Mouse (Mus musculus) embryonic facial prominence, embryonic 15.5 days (tissue): ENCODE results near the gene Cdc42bpb. TPM values are rescaled to one million over a fixed set of nuclear protein-coding genes. Genes with fewer than 3 reads are reported as not detected.

ENCODE experiments used
- ATAC-seq: fragments of 200-750 bp; cut with Nextera tagmentation; 2 replicates; pipeline ENCODE4 v1.8.0; 2017; ENCODE audit warnings: low read depth, moderate TSS enrichment; ENCODE audit not compliant: insufficient number of reproducible peaks, low FRiP score, low TSS enrichment
- H3K27ac ChIP-seq: fragments of 300-500 bp; sonication (generic); replicated peaks from 2 replicates; pipeline ENCODE4 v1.5.1; 2015; ENCODE audit warnings: mild to moderate bottlenecking, inconsistent platforms
- H3K27me3 ChIP-seq: fragments of 300-500 bp; sonication (generic); 2 replicates; pipeline ENCODE4 v1.6.1; 2015; ENCODE audit warnings: inconsistent platforms
- H3K36me3 ChIP-seq: fragments of 300-500 bp; sonication (generic); 2 replicates; pipeline ENCODE4 v1.6.1; 2015; ENCODE audit warnings: mild to moderate bottlenecking, inconsistent platforms
- H3K4me1 ChIP-seq: fragments of 300-500 bp; sonication (generic); 2 replicates; pipeline ENCODE4 v1.6.1; 2015; ENCODE audit warnings: inconsistent platforms
- H3K4me2 ChIP-seq: fragments of 300-500 bp; sonication (generic); replicated peaks from 2 replicates; pipeline ENCODE4 v1.6.1; 2015; ENCODE audit warnings: mild to moderate bottlenecking, inconsistent platforms
- H3K4me3 ChIP-seq: fragments of 300-500 bp; sonication (generic); replicated peaks from 2 replicates; pipeline ENCODE4 v1.5.1; 2015; ENCODE audit warnings: mild to moderate bottlenecking, inconsistent platforms
- H3K9ac ChIP-seq: fragments of 300-500 bp; sonication (generic); 2 replicates; pipeline ENCODE4 v1.6.1; 2015; ENCODE audit warnings: inconsistent platforms
- H3K9me3 ChIP-seq: fragments of 300-500 bp; sonication (generic); replicated peaks from 2 replicates; pipeline ENCODE4 v1.6.1; 2016; ENCODE audit warnings: inconsistent platforms
- WGBS: fragments of 180-500 bp; shearing (Covaris S2); methylation state at CpG from one replicate; pipeline ENCODE4 v1.1.7; 2015; 5-methylcytosine and 5-hydroxymethylcytosine counted together
- polyA plus RNA-seq: library from polyadenylated mRNA; unstranded; fragments of >200 nt; fragmentation: Nextera tagmentation; extraction: Ambion mirVana; gene quantifications from 2 replicates; pipeline ENCODE4 v1.2.1, GENCODE M21; 2015

Gene Cdc42bpb
- 33.2 and 36.1 TPM in 2 replicates for polyA plus RNA-seq

- under 1% methylated on average over 84 of the region's 94 CpGs for WGBS
- Histone ChIP-seq H3K9ac (peak within 1 kb of the TSS; percentile 97), H3K27me3 (no peaks in the 10 kb centered on the region), H3K4me1 (peaks cover 38% of the 10 kb centered on the region), H3K27ac (peak within 1 kb of the TSS; percentile 93), H3K4me3 (peak within 1 kb of the TSS; percentile 99), H3K4me2 (peak within 1 kb of the TSS; percentile 79), H3K36me3 (no peaks in the 10 kb centered on the region), H3K9me3 (no peaks in the 10 kb centered on the region)
- peak; percentile 94 for ATAC-seq
Measured at GRCm38 (mm10) chr12:111377376-111377973, at the start of gene Cdc42bpb. Gene Cdc42bpb (minus strand): TSS chr12:111377718.

- no peak overlapping the region for H3K4me3 ChIP-seq
- no peak overlapping the region for H3K4me2 ChIP-seq
- no peaks in the 10 kb centered on the region for H3K36me3 ChIP-seq
- no peak overlapping the region for H3K9ac ChIP-seq
- peaks cover 75% of the 10 kb centered on the region for H3K4me1 ChIP-seq
- 17% methylated on average over 29 of the region's 29 CpGs for WGBS
- H3K9me3 ChIP-seq = no peaks in the 10 kb centered on the region
- H3K27ac ChIP-seq = no peak overlapping the region
- peaks cover 81% of the 10 kb centered on the region for H3K27me3 ChIP-seq
- no peak for ATAC-seq
Measured at GRCm38 (mm10) chr12:111425789-111426460, 48.4 kb upstream of the Cdc42bpb start.

- no peak for ATAC-seq
- Histone ChIP-seq H3K4me2 (0 out of 2 replicates have a peak overlapping the region, but pooled peaks have one; percentile 9), H3K27ac (no peak overlapping the region), H3K4me1 (peaks cover 71% of the 10 kb centered on the region), H3K4me3 (no peak overlapping the region), H3K36me3 (no peaks in the 10 kb centered on the region), H3K9ac (no peak overlapping the region), H3K9me3 (no peaks in the 10 kb centered on the region), H3K27me3 (peaks cover 75% of the 10 kb centered on the region)
- WGBS = 5% methylated on average over 15 of the region's 15 CpGs
Measured at GRCm38 (mm10) chr12:111425258-111425657, 47.7 kb upstream of the Cdc42bpb start.

GRCm38 (mm10) chr12:111424547-111424946, 47.0 kb upstream of the Cdc42bpb start:
- Histone ChIP-seq H3K4me2 (no peak overlapping the region), H3K36me3 (no peaks in the 10 kb centered on the region)
- 36% methylated on average over 9 of the region's 9 CpGs for WGBS

GRCm38 (mm10) chr12:111423570-111424129, 46.1 kb upstream of the Cdc42bpb start:
- Histone ChIP-seq H3K27ac (no peak overlapping the region), H3K4me3 (peak overlapping the region; percentile 21), H3K9me3 (no peaks in the 10 kb centered on the region), H3K36me3 (no peaks in the 10 kb centered on the region), H3K9ac (no peak overlapping the region), H3K4me2 (peak overlapping the region; percentile 41), H3K27me3 (peaks cover 69% of the 10 kb centered on the region), H3K4me1 (peaks cover 60% of the 10 kb centered on the region)
- WGBS = 15% methylated on average over 43 of the region's 43 CpGs
- ATAC-seq = no peak

More at GRCm38 (mm10) chr12:111424547-111424946, 47.0 kb upstream of the Cdc42bpb start:
- Histone ChIP-seq H3K9ac (no peak overlapping the region), H3K4me1 (peaks cover 64% of the 10 kb centered on the region), H3K9me3 (no peaks in the 10 kb centered on the region), H3K27me3 (peaks cover 72% of the 10 kb centered on the region), H3K27ac (no peak overlapping the region), H3K4me3 (no peak overlapping the region)
- ATAC-seq = no peak

- Histone ChIP-seq H3K9ac (no peak overlapping the region), H3K4me3 (no peak overlapping the region), H3K4me1 (peaks cover 60% of the 10 kb centered on the region), H3K27me3 (peaks cover 61% of the 10 kb centered on the region), H3K36me3 (no peaks in the 10 kb centered on the region), H3K27ac (no peak overlapping the region), H3K9me3 (no peaks in the 10 kb centered on the region), H3K4me2 (no peak overlapping the region)
- ATAC-seq = no peak
- WGBS = 54% methylated on average over 5 of the region's 5 CpGs
Measured at GRCm38 (mm10) chr12:111422852-111423251, 45.3 kb upstream of the Cdc42bpb start.

- 31% methylated on average over 7 of the region's 7 CpGs for WGBS
- H3K4me1 ChIP-seq = peaks cover 63% of the 10 kb centered on the region
- H3K4me3 ChIP-seq = no peak overlapping the region
- H3K9me3 ChIP-seq = no peaks in the 10 kb centered on the region
- peaks cover 51% of the 10 kb centered on the region for H3K27me3 ChIP-seq
- H3K4me2 ChIP-seq = no peak overlapping the region
- no peaks in the 10 kb centered on the region for H3K36me3 ChIP-seq
- peak; percentile 52 for ATAC-seq
- H3K27ac ChIP-seq = peak overlapping the region; percentile 51; the same call in 1 of the 2 replicates
- no peak overlapping the region for H3K9ac ChIP-seq
Measured at GRCm38 (mm10) chr12:111420946-111421709, 43.6 kb upstream of the Cdc42bpb start.

- H3K9me3 ChIP-seq = no peaks in the 10 kb centered on the region
- WGBS = 72% methylated on average over 5 of the region's 5 CpGs
- H3K4me2 ChIP-seq = no peak overlapping the region
- no peak overlapping the region for H3K4me3 ChIP-seq
- peaks cover 55% of the 10 kb centered on the region for H3K4me1 ChIP-seq
- no peak overlapping the region for H3K27ac ChIP-seq
- H3K36me3 ChIP-seq = no peaks in the 10 kb centered on the region
- peaks cover 39% of the 10 kb centered on the region for H3K27me3 ChIP-seq
- H3K9ac ChIP-seq = no peak overlapping the region
- no peak for ATAC-seq
Measured at GRCm38 (mm10) chr12:111419918-111420317, 42.4 kb upstream of the Cdc42bpb start.

- H3K36me3 ChIP-seq = no peaks in the 10 kb centered on the region
- 0 out of 2 replicates have a peak, but pooled peaks have one; percentile 34 for ATAC-seq
- H3K9me3 ChIP-seq = no peaks in the 10 kb centered on the region
- H3K4me2 ChIP-seq = peak within 1 kb of the TSS; percentile 62
- WGBS = 4% methylated on average over 17 of the region's 17 CpGs
- H3K4me1 ChIP-seq = peaks cover 60% of the 10 kb centered on the region
- peak within 1 kb of the TSS; percentile 36 for H3K4me3 ChIP-seq
- peaks cover 11% of the 10 kb centered on the region for H3K27me3 ChIP-seq
- peak within 1 kb of the TSS; percentile 71 for H3K27ac ChIP-seq
- no peak within 1 kb of the TSS; the same call in 1 of the 2 replicates for H3K9ac ChIP-seq
Measured at GRCm38 (mm10) chr12:111416921-111417779, 39.6 kb upstream of the Cdc42bpb start, which contains the start of gene Exoc3l4. Gene Exoc3l4 (plus strand): TSS chr12:111417017.

GRCm38 (mm10) chr12:111413300-111413699, 35.8 kb upstream of the Cdc42bpb start:
- H3K9me3 ChIP-seq = no peaks in the 10 kb centered on the region
- peak; percentile 81 for ATAC-seq
- peak overlapping the region; percentile 66 for H3K4me2 ChIP-seq
- no peaks in the 10 kb centered on the region for H3K36me3 ChIP-seq
- H3K27ac ChIP-seq = peak overlapping the region; percentile 60
- no peaks in the 10 kb centered on the region; the same call in 1 of the 2 replicates for H3K27me3 ChIP-seq
- WGBS = 1% methylated on average over 21 of the region's 21 CpGs
- H3K4me3 ChIP-seq = peak overlapping the region; percentile 40
- peaks cover 52% of the 10 kb centered on the region for H3K4me1 ChIP-seq
- H3K9ac ChIP-seq = peak overlapping the region; percentile 35; the same call in 1 of the 2 replicates
